In genomic region chr6:118066199-118067081, GRCm38 (mm10) we compare ENCODE assay signal across 8 mouse cellular contexts. TPM values are rescaled to one million over a fixed set of nuclear protein-coding genes. Genes with fewer than 3 reads are reported as not detected.
A peak's percentile ranks its signal among the peaks of the same experiment; 100 is the strongest.
DNase-seq lines count a peak whose midpoint lies in the region; ATAC-seq and TF ChIP-seq lines count a peak whose summit lies in the region.

No protein-coding gene starts in this region.

- TF ChIP-seq POLR2A in brain, embryonic 14.5 days (IDR thresholded peaks at IDR 0.05; ENCODE audit: borderline replicate concordance, extremely low read depth, insufficient read depth, insufficient read length, poor library complexity, severe bottlenecking) = no peak

- TF ChIP-seq CTCF in brain, embryonic 14.5 days (IDR thresholded peaks at IDR 0.05; ENCODE audit: borderline replicate concordance, extremely low read depth, insufficient read depth, insufficient read length) = no peak

- peak overlapping the region; percentile 97 for H3K4me2 ChIP-seq in forebrain, embryonic 13.5 days
- peak overlapping the region; percentile 93 for H3K4me2 ChIP-seq in hindbrain, embryonic 15.5 days
- H3K4me2 ChIP-seq in limb, embryonic 13.5 days (replicated peaks) = peak overlapping the region; percentile 83
- peak overlapping the region; percentile 99 for H3K4me2 ChIP-seq in midbrain, embryonic 12.5 days (replicated peaks)
- H3K4me2 ChIP-seq in stomach, embryonic 14.5 days (replicated peaks; ENCODE audit: low read depth, low read length) = peak overlapping the region; percentile 91

- ATAC-seq in forebrain, embryonic 13.5 days = peak; percentile 46
- peak; percentile 54; the same call in 1 of the 2 replicates for ATAC-seq in hindbrain, embryonic 15.5 days (ENCODE audit: low FRiP score, low read depth)
- peak; percentile 42; the same call in 1 of the 2 replicates for ATAC-seq in limb, embryonic 13.5 days (ENCODE audit: low FRiP score, low read depth)
- peak; percentile 62 for ATAC-seq in midbrain, embryonic 12.5 days (ENCODE audit: low FRiP score, low read depth)
- peak; percentile 57 for ATAC-seq in stomach, embryonic 14.5 days (ENCODE audit: insufficient number of reproducible peaks, insufficient read depth, low FRiP score, low read depth)

- H3K36me3 ChIP-seq in forebrain, embryonic 13.5 days (ENCODE audit: poor library complexity, severe bottlenecking) = no peaks in the 10 kb centered on the region
- no peaks in the 10 kb centered on the region for H3K36me3 ChIP-seq in hindbrain, embryonic 15.5 days
- no peaks in the 10 kb centered on the region for H3K36me3 ChIP-seq in limb, embryonic 13.5 days
- H3K36me3 ChIP-seq in midbrain, embryonic 12.5 days = no peaks in the 10 kb centered on the region
- H3K36me3 ChIP-seq in stomach, embryonic 14.5 days (ENCODE audit: control insufficient read depth, insufficient read depth, low read length) = no peaks in the 10 kb centered on the region

- H3K27ac ChIP-seq in forebrain, embryonic 13.5 days = no peak overlapping the region
- no peak overlapping the region for H3K27ac ChIP-seq in hindbrain, embryonic 15.5 days (replicated peaks)
- no peak overlapping the region for H3K27ac ChIP-seq in limb, embryonic 13.5 days
- no peak overlapping the region for H3K27ac ChIP-seq in midbrain, embryonic 12.5 days (replicated peaks)
- no peak overlapping the region for H3K27ac ChIP-seq in stomach, embryonic 14.5 days (ENCODE audit: low read length)

- H3K4me3 ChIP-seq in forebrain, embryonic 13.5 days = peak overlapping the region; percentile 51
- peak overlapping the region; percentile 44 for H3K4me3 ChIP-seq in hindbrain, embryonic 15.5 days
- H3K4me3 ChIP-seq in limb, embryonic 13.5 days = peak overlapping the region; percentile 44
- peak overlapping the region; percentile 51 for H3K4me3 ChIP-seq in midbrain, embryonic 12.5 days
- H3K4me3 ChIP-seq in stomach, embryonic 14.5 days (ENCODE audit: low read depth, low read length) = peak overlapping the region; percentile 35

- peak; percentile 95 for DNase-seq in heart, adult 11 months
- DNase-seq in heart, adult 8-10 months (ENCODE audit: low spot score) = no peak
- peak; percentile 33 for DNase-seq in brain, embryonic 14.5 days (ENCODE audit: low read depth)

- peak overlapping the region; percentile 62 for H3K9ac ChIP-seq in forebrain, embryonic 13.5 days
- H3K9ac ChIP-seq in hindbrain, embryonic 15.5 days = peak overlapping the region; percentile 42
- peak overlapping the region; percentile 56; the same call in 1 of the 2 replicates for H3K9ac ChIP-seq in limb, embryonic 13.5 days
- peak overlapping the region; percentile 53 for H3K9ac ChIP-seq in midbrain, embryonic 12.5 days (replicated peaks)
- no peak overlapping the region for H3K9ac ChIP-seq in stomach, embryonic 14.5 days (replicated peaks; ENCODE audit: low read depth, low read length)

- H3K27me3 ChIP-seq in forebrain, embryonic 13.5 days = peaks cover 35% of the 10 kb centered on the region
- H3K27me3 ChIP-seq in hindbrain, embryonic 15.5 days = no peaks in the 10 kb centered on the region
- peaks cover 49% of the 10 kb centered on the region for H3K27me3 ChIP-seq in limb, embryonic 13.5 days
- peaks cover 43% of the 10 kb centered on the region for H3K27me3 ChIP-seq in midbrain, embryonic 12.5 days
- H3K27me3 ChIP-seq in stomach, embryonic 14.5 days (ENCODE audit: control insufficient read depth, insufficient read depth, low read length) = 0 out of 2 replicates have a peak, but pooled peaks cover 2% of the 10 kb centered on the region

- H3K4me1 ChIP-seq in forebrain, embryonic 13.5 days = peaks cover 33% of the 10 kb centered on the region
- peaks cover 32% of the 10 kb centered on the region for H3K4me1 ChIP-seq in hindbrain, embryonic 15.5 days (replicated peaks)
- peaks cover 20% of the 10 kb centered on the region for H3K4me1 ChIP-seq in limb, embryonic 13.5 days
- H3K4me1 ChIP-seq in midbrain, embryonic 12.5 days = peaks cover 21% of the 10 kb centered on the region
- peaks cover 13% of the 10 kb centered on the region for H3K4me1 ChIP-seq in stomach, embryonic 14.5 days (ENCODE audit: control insufficient read depth, insufficient read depth, low read length)

- WGBS in forebrain, embryonic 13.5 days = 1% methylated on average over 40 of the region's 40 CpGs
- WGBS in hindbrain, embryonic 15.5 days = 3% methylated on average over 40 of the region's 40 CpGs
- WGBS in limb, embryonic 13.5 days = under 1% methylated on average over 40 of the region's 40 CpGs
- WGBS in midbrain, embryonic 12.5 days = 2% methylated on average over 40 of the region's 40 CpGs
- WGBS in stomach, embryonic 14.5 days = under 1% methylated on average over 40 of the region's 40 CpGs

- no peaks in the 10 kb centered on the region for H3K9me3 ChIP-seq in forebrain, embryonic 13.5 days (replicated peaks)
- H3K9me3 ChIP-seq in hindbrain, embryonic 15.5 days = no peaks in the 10 kb centered on the region
- no peaks in the 10 kb centered on the region for H3K9me3 ChIP-seq in limb, embryonic 13.5 days
- no peaks in the 10 kb centered on the region for H3K9me3 ChIP-seq in midbrain, embryonic 12.5 days
- no peaks in the 10 kb centered on the region for H3K9me3 ChIP-seq in stomach, embryonic 14.5 days (ENCODE audit: control insufficient read depth, low read depth, low read length)

RNA-seq across cellular contexts. Expression of gene Rasgef1a, which starts 55.2 kb away (rescaled TPM):
- under 1 TPM; 0.35 to 0.69 (median 0.42) TPM for total RNA-seq in heart, adult 8-10 months (2022)
- 5.5 and 5.8 TPM in 2 replicates for polyA plus RNA-seq in brain, embryonic 14.5 days (2012; rRNA removed)
- polyA plus RNA-seq in forebrain, embryonic 13.5 days (2015; fragmentation: Nextera tagmentation; extraction: Ambion mirVana) = 0.57 and 1.5 TPM in 2 replicates
- polyA plus RNA-seq in hindbrain, embryonic 15.5 days (2015; fragmentation: Nextera tagmentation; extraction: Ambion mirVana) = 4.6 and 5.0 TPM in 2 replicates
- 0.11 and 0.13 TPM in 2 replicates for polyA plus RNA-seq in limb, embryonic 13.5 days (2015; fragmentation: Nextera tagmentation; extraction: Ambion mirVana)
- 0.20 and 0.22 TPM in 2 replicates for polyA plus RNA-seq in midbrain, embryonic 12.5 days (2016; fragmentation: Nextera tagmentation; extraction: Ambion mirVana)
- polyA plus RNA-seq in stomach, embryonic 14.5 days (2014; fragmentation: Nextera tagmentation; extraction: Ambion mirVana) = 0.14 and 0.21 TPM in 2 replicates
